Mouse (Mus musculus): ENCODE data around the gene Olfr736.

Olfr736 gene

GRCm38 (mm10) chr14:50380863-50381262 lies at the start of gene Olfr736:
Gene Olfr736, plus strand, starts transcription at chr14:50381163.
- no peak for DNase-seq

- DNase-seq = no peak
Measured at GRCm38 (mm10) chr14:50348796-50349195, 32.2 kb upstream of the Olfr736 start, which contains the start of gene Olfr735. Gene Olfr735, minus strand, starts transcription at chr14:50348872.

- peak; percentile 29 for DNase-seq
Measured at GRCm38 (mm10) chr14:50352438-50352837, 28.5 kb upstream of the Olfr736 start.

GRCm38 (mm10) chr14:50356725-50357124 lies 24.2 kb upstream of the Olfr736 start:
- DNase-seq = no peak

GRCm38 (mm10) chr14:50357593-50357992 lies 23.4 kb upstream of the Olfr736 start, which contains the start of gene Tlr11:
Gene Tlr11, plus strand, starts transcription at chr14:50357914.
- DNase-seq = no peak

GRCm38 (mm10) chr14:50360480-50360879 lies 20.5 kb upstream of the Olfr736 start:
- DNase-seq = no peak

GRCm38 (mm10) chr14:50363561-50363960 lies 17.4 kb upstream of the Olfr736 start:
- DNase-seq = no peak

- no peak for DNase-seq
Measured at GRCm38 (mm10) chr14:50407268-50407667, 26.3 kb downstream of the Olfr736 start, which contains the start of gene Olfr738. Gene Olfr738, plus strand, starts transcription at chr14:50407568.

- no peak for DNase-seq
Measured at GRCm38 (mm10) chr14:50418326-50418725, 37.4 kb downstream of the Olfr736 start, which contains the start of gene Olfr739. Gene Olfr739, plus strand, starts transcription at chr14:50418626.

All from kidney, adult 9 months (tissue).